Mouse (Mus musculus) small intestine, adult 2 months (tissue): ENCODE results near the gene Olfr709-ps1.

Experiments
- CTCF ChIP-seq: fragments of 200-500 bp; IDR thresholded peaks from 2 replicates; pipeline ENCODE4 v1.5.1; 2012; ENCODE audit warnings: low read depth, mild to moderate bottlenecking, control low read depth, inconsistent platforms, low read length, moderate library complexity, mixed read lengths; ENCODE audit not compliant: insufficient replicate concordance, insufficient read length; ENCODE audit errors: extremely low read depth
- POLR2A ChIP-seq: fragments of 200-500 bp; IDR thresholded peaks from 2 replicates; pipeline ENCODE4 v1.6.1; 2012; ENCODE audit warnings: low read depth, mild to moderate bottlenecking, control low read depth, inconsistent platforms, low read length, moderate library complexity

DNA sequence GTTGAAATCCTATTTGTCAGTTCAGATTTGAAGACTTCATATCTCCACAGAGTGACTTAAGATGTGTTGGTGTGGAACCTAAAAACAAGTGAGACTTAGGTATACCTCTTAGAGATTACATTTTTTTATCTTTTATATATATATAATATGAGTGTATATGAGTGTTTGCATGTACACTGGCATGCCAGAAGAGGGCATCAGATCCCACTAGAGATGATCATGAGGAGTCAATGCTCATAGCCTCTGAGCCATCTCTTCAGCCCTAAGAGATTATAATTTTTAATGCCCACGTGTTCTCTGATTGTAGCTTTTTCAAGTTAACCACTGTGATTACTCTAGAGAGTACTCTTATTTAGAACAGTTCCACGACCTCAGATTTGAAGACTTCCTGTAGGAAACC is 24.3 kb downstream of the Olfr709-ps1 start, which contains the start of gene Olfr1532-ps1:
- no peak for TF ChIP-seq POLR2A
- TF ChIP-seq CTCF: no peak
